Mouse (Mus musculus) MEL (cell line): ENCODE results near the gene Oxsr1. TPM values are rescaled to one million over a fixed set of nuclear protein-coding genes. Genes with fewer than 3 reads are reported as not detected.

Source experiments
- DNase-seq: peaks from one replicate; pipeline ENCODE4 v3.0.0; 2011; ENCODE audit warnings: low read depth, low spot score
- H3K27ac ChIP-seq: 2 replicates; pipeline ENCODE4 v1.5.1; 2012; ENCODE audit warnings: low read depth, mild to moderate bottlenecking, control low read depth, low read length, moderate library complexity; ENCODE audit not compliant: control insufficient read depth
- H3K27me3 ChIP-seq, 2 experiments: fragments of 150-350 bp in 1 of 2; sonication (generic) in 1 of 2; 2 replicates each; pipeline ENCODE4 v1.6.1; 2012; ENCODE audit warnings: low read length in 2 of 2, mild to moderate bottlenecking in 2 of 2, improper control_type of control experiment in 1 of 2, moderate library complexity in 1 of 2; ENCODE audit not compliant: insufficient read depth in 2 of 2, control insufficient read depth in 1 of 2
- H3K36me3 ChIP-seq, 2 experiments: 2 replicates each; pipeline ENCODE4 v1.6.1; 2012 to 2014; ENCODE audit warnings: low read length in 2 of 2, improper control_type of control experiment in 1 of 2, inconsistent platforms in 1 of 2, mild to moderate bottlenecking in 1 of 2; ENCODE audit not compliant: insufficient read depth in 2 of 2, control insufficient read depth in 1 of 2
- H3K4me1 ChIP-seq, 2 experiments: fragments of 150-350 bp in 1 of 2; sonication (generic) in 1 of 2; 2 replicates each; pipeline ENCODE4 v1.6.1; 2012; ENCODE audit warnings: low read length in 2 of 2, improper control_type of control experiment in 1 of 2, mild to moderate bottlenecking in 1 of 2; ENCODE audit not compliant: insufficient read depth in 2 of 2, control insufficient read depth in 1 of 2
- H3K4me3 ChIP-seq, 2 experiments: fragments of 150-350 bp in 1 of 2; sonication (generic) in 1 of 2; 2 replicates each; pipeline ENCODE4 v1.5.1; 2012; ENCODE audit warnings: low read depth in 2 of 2, low read length in 2 of 2, mild to moderate bottlenecking in 2 of 2, moderate library complexity in 2 of 2, control low read depth in 1 of 2, improper control_type of control experiment in 1 of 2; ENCODE audit not compliant: control insufficient read depth in 1 of 2, insufficient read depth in 1 of 2
- H3K79me2 ChIP-seq: 2 replicates; pipeline ENCODE4 v1.6.1; 2012; ENCODE audit warnings: mild to moderate bottlenecking, low read length, moderate library complexity; ENCODE audit not compliant: control insufficient read depth, poor library complexity, insufficient read depth
- H3K9ac ChIP-seq: 2 replicates; pipeline ENCODE4 v1.6.1; 2012; ENCODE audit warnings: low read depth, mild to moderate bottlenecking, control low read depth, low read length, moderate library complexity; ENCODE audit not compliant: control insufficient read depth, poor library complexity, severe bottlenecking
- H3K9me3 ChIP-seq: fragments of 150-350 bp; sonication (generic); replicated peaks from 2 replicates; pipeline ENCODE4 v1.6.1; 2012; ENCODE audit warnings: mild to moderate bottlenecking, low read length, improper control_type of control experiment, moderate library complexity; ENCODE audit not compliant: insufficient read depth
- BHLHE40 ChIP-seq: IDR thresholded peaks from 2 replicates; pipeline ENCODE4 v1.6.1; 2012; ENCODE audit warnings: low read depth, mild to moderate bottlenecking, inconsistent platforms, low read length, improper control_type of control experiment, borderline replicate concordance
- CHD1 ChIP-seq: IDR thresholded peaks from 2 replicates; pipeline ENCODE4 v1.6.1; 2012; ENCODE audit warnings: low read depth, mild to moderate bottlenecking, inconsistent platforms, low read length, improper control_type of control experiment
- CHD2 ChIP-seq: IDR thresholded peaks from 2 replicates; pipeline ENCODE4 v1.6.1; 2011; ENCODE audit warnings: low read length, improper control_type of control experiment
- E2F4 ChIP-seq: IDR thresholded peaks from 2 replicates; pipeline ENCODE4 v1.6.1; 2011; ENCODE audit warnings: low read depth, low read length, improper control_type of control experiment, borderline replicate concordance
- EP300 ChIP-seq, 2 experiments: IDR thresholded peaks; 2 replicates each; pipeline ENCODE4 v1.6.1; 2011; ENCODE audit warnings: improper control_type of control experiment in 2 of 2, low read length in 2 of 2, low read depth in 1 of 2, mild to moderate bottlenecking in 1 of 2
- ETS1 ChIP-seq: IDR thresholded peaks from 2 replicates; pipeline ENCODE4 v1.6.1; 2012; ENCODE audit warnings: low read depth, mild to moderate bottlenecking, inconsistent platforms, low read length, improper control_type of control experiment, moderate library complexity
- GABPA ChIP-seq: IDR thresholded peaks from 2 replicates; pipeline ENCODE4 v1.6.1; 2012; ENCODE audit warnings: low read depth, mild to moderate bottlenecking, inconsistent platforms, low read length, improper control_type of control experiment, moderate library complexity
- HCFC1 ChIP-seq: IDR thresholded peaks from 2 replicates; pipeline ENCODE4 v1.6.1; 2012; ENCODE audit warnings: low read depth, mild to moderate bottlenecking, inconsistent platforms, low read length, improper control_type of control experiment, moderate library complexity
- MAFK ChIP-seq: IDR thresholded peaks from 2 replicates; pipeline ENCODE4 v1.6.1; 2011; ENCODE audit warnings: low read depth, mild to moderate bottlenecking, low read length, improper control_type of control experiment, borderline replicate concordance
- MEF2A ChIP-seq: IDR thresholded peaks from 2 replicates; pipeline ENCODE4 v1.6.1; 2014; ENCODE audit warnings: low read depth, mild to moderate bottlenecking, inconsistent platforms, low read length, improper control_type of control experiment; ENCODE audit not compliant: poor library complexity, insufficient replicate concordance, severe bottlenecking; ENCODE audit errors: extremely low read depth
- MYC ChIP-seq: IDR thresholded peaks from 2 replicates; pipeline ENCODE4 v1.6.1; 2011; ENCODE audit warnings: low read depth, mild to moderate bottlenecking, low read length, improper control_type of control experiment, moderate library complexity
- POLR2A ChIP-seq, 2 experiments: IDR thresholded peaks; 2 replicates each; pipeline ENCODE4 v1.6.1; 2011 to 2012; ENCODE audit warnings: low read length in 2 of 2, mild to moderate bottlenecking in 2 of 2, control low read depth in 1 of 2, improper control_type of control experiment in 1 of 2, low read depth in 1 of 2, moderate library complexity in 1 of 2; ENCODE audit not compliant: control insufficient read depth in 1 of 2, insufficient read depth in 1 of 2, poor library complexity in 1 of 2
- POLR2AphosphoS2 ChIP-seq: IDR thresholded peaks from 2 replicates; pipeline ENCODE4 v1.6.1; 2011; ENCODE audit warnings: low read length, improper control_type of control experiment
- POLR2AphosphoS5 ChIP-seq: IDR thresholded peaks from 2 replicates; pipeline ENCODE4 v1.6.1; 2012; ENCODE audit warnings: low read depth, borderline replicate concordance, mild to moderate bottlenecking, inconsistent platforms, low read length, moderate library complexity, mixed read lengths
- RAD21 ChIP-seq: IDR thresholded peaks from 2 replicates; pipeline ENCODE4 v1.6.1; 2011; ENCODE audit warnings: mild to moderate bottlenecking, low read depth, low read length, improper control_type of control experiment
- TAL1 ChIP-seq: IDR thresholded peaks from 2 replicates; pipeline ENCODE4 v1.6.1; 2012; ENCODE audit warnings: mild to moderate bottlenecking, inconsistent platforms, low read length, moderate library complexity, mixed read lengths
- UBTF ChIP-seq: IDR thresholded peaks from 2 replicates; pipeline ENCODE4 v1.6.1; 2012; ENCODE audit warnings: low read depth, mild to moderate bottlenecking, inconsistent platforms, low read length, improper control_type of control experiment, moderate library complexity, borderline replicate concordance; ENCODE audit not compliant: insufficient read depth
- USF1 ChIP-seq: IDR thresholded peaks from 2 replicates; pipeline ENCODE4 v1.6.1; 2014; ENCODE audit warnings: low read depth, mild to moderate bottlenecking, inconsistent platforms, low read length, improper control_type of control experiment, moderate library complexity
- ZC3H11A ChIP-seq: IDR thresholded peaks from 2 replicates; pipeline ENCODE4 v1.6.1; 2012; ENCODE audit warnings: low read depth, mild to moderate bottlenecking, inconsistent platforms, low read length, improper control_type of control experiment
- ZMIZ1 ChIP-seq: IDR thresholded peaks from 2 replicates; pipeline ENCODE4 v1.6.1; 2012; ENCODE audit warnings: low read depth, mild to moderate bottlenecking, inconsistent platforms, low read length, improper control_type of control experiment, moderate library complexity
- ZNF384 ChIP-seq: IDR thresholded peaks from 2 replicates; pipeline ENCODE4 v1.6.1; 2012; ENCODE audit warnings: low read depth, mild to moderate bottlenecking, inconsistent platforms, low read length, improper control_type of control experiment
- polyA plus RNA-seq, 2 experiments: library from polyadenylated mRNA; stranded (reverse) in 1 of 2; unstranded in 1 of 2; fragments of >175 nt in 1 of 2; fragments of >200 nt in 1 of 2; gene quantifications; 2 replicates each; pipeline versions ENCODE4 v1.2.1 to v1.2.4; 2012; ENCODE audit warnings: low replicate concordance in 2 of 2, low read depth in 1 of 2; ENCODE audit not compliant: insufficient read length in 2 of 2, insufficient read depth in 1 of 2, missing spikeins in 1 of 2
- total RNA-seq: library from RNA; depleted of rRNA; stranded (reverse); fragments of 300-350 nt; gene quantifications from 2 replicates; pipeline ENCODE4 v1.2.3, GENCODE M21; 2012

The Oxsr1 gene
- total and polyA plus RNA-seq, 3 experiments = 25.6 to 304 (median 37.6) TPM

GRCm38 (mm10) chr9:119239274-119239673 is 83.0 kb downstream of the Oxsr1 start:
- H3K9me3 ChIP-seq = no peaks in the 10 kb centered on the region
- H3K4me1 ChIP-seq = no peaks in the 10 kb centered on the region
- H3K79me2 ChIP-seq = no peaks in the 10 kb centered on the region
- H3K36me3 ChIP-seq = peaks cover 0 to 9% of the 10 kb centered on the region in 2 experiments; a peak in 2 of 4 replicates
- DNase-seq = no peak
- H3K27ac ChIP-seq = no peak overlapping the region
- H3K9ac ChIP-seq = no peak overlapping the region
- no peak; a peak in 1 of 4 replicates for TF ChIP-seq POLR2A (IDR thresholded peaks at IDR 0.05; ENCODE audit: control insufficient read depth in 1 of 2, insufficient read depth in 1 of 2, low read depth in 1 of 2, low read length in 2 of 2, poor library complexity in 1 of 2)
- no peak for TF ChIP-seq HCFC1
- TF ChIP-seq MYC = no peak
- no peak for TF ChIP-seq MAFK
- no peak for TF ChIP-seq EP300 (IDR thresholded peaks at IDR 0.05; ENCODE audit: low read depth in 1 of 2, low read length in 2 of 2)
- no peak for TF ChIP-seq ZC3H11A
- no peak for TF ChIP-seq RAD21
- no peak for TF ChIP-seq GABPA
- no peak for TF ChIP-seq POLR2AphosphoS2
- no peak for TF ChIP-seq BHLHE40
- no peak for TF ChIP-seq ZMIZ1
- TF ChIP-seq CHD1 = no peak
- TF ChIP-seq ZNF384 = no peak
- no peak for TF ChIP-seq USF1
- no peak for TF ChIP-seq MEF2A
- no peak for TF ChIP-seq POLR2AphosphoS5
- no peak for TF ChIP-seq E2F4
- TF ChIP-seq ETS1 = no peak
- TF ChIP-seq, all 39 proteins: peak for 0
- H3K4me3 ChIP-seq = no peak overlapping the region
- no peaks in the 10 kb centered on the region for H3K27me3 ChIP-seq

DNA sequence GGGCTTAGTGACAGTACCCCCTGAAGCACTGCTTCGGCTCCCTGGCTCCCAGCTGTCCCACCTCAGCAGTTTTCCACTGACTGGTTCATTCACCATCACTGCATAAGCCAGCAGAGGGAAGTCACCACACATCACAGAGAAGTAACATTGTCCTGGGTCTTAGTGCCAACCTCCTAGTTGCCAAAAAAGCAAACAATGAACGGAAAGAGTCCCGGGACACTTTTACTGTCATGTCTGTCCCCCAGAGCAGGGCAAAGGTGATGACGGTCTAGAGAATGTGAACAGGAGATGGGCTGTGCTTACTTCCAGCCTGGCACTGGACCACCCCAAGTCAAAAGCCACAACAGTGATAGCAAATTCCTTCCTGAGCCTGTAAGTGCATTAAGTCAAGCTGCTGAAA is 83.4 kb downstream of the Oxsr1 start:
- no peaks in the 10 kb centered on the region for H3K27me3 ChIP-seq
- no peak for DNase-seq
- peaks cover 0 to 7% of the 10 kb centered on the region in 2 experiments; a peak in 2 of 4 replicates for H3K36me3 ChIP-seq
- H3K9ac ChIP-seq = no peak overlapping the region
- peaks cover 0 to 3% of the 10 kb centered on the region in 2 experiments; a peak in 1 of 4 replicates for H3K4me1 ChIP-seq
- no peak overlapping the region for H3K27ac ChIP-seq
- H3K79me2 ChIP-seq = no peaks in the 10 kb centered on the region
- H3K4me3 ChIP-seq = no peak overlapping the region
- TF ChIP-seq POLR2A (IDR thresholded peaks at IDR 0.05; ENCODE audit: control insufficient read depth in 1 of 2, insufficient read depth in 1 of 2, low read depth in 1 of 2, low read length in 2 of 2, poor library complexity in 1 of 2) = no peak
- TF ChIP-seq E2F4 = no peak
- no peak for TF ChIP-seq ZC3H11A
- TF ChIP-seq CHD2 = no peak
- no peak for TF ChIP-seq UBTF
- no peak for TF ChIP-seq ETS1
- TF ChIP-seq GABPA = no peak
- no peak for TF ChIP-seq TAL1
- H3K9me3 ChIP-seq = no peaks in the 10 kb centered on the region
